Mouse (Mus musculus) heart, postnatal 0 days (tissue): ENCODE measurements at regions not wholly inside any gene's neighbourhood (a gene's known extent, or its start where the extent isn't known, plus 50 kb on each side); places are given as distances from the start of the nearest gene placed in this dataset.

Source experiments
- CTCF ChIP-seq: IDR thresholded peaks from 2 replicates; pipeline ENCODE4 v1.5.1; 2016; ENCODE audit warnings: antibody characterized with exemption, control low read depth, low read depth
- EP300 ChIP-seq: IDR thresholded peaks from 2 replicates; pipeline ENCODE4 v1.6.1; 2016; ENCODE audit warnings: antibody characterized with exemption, low read depth

DNA sequence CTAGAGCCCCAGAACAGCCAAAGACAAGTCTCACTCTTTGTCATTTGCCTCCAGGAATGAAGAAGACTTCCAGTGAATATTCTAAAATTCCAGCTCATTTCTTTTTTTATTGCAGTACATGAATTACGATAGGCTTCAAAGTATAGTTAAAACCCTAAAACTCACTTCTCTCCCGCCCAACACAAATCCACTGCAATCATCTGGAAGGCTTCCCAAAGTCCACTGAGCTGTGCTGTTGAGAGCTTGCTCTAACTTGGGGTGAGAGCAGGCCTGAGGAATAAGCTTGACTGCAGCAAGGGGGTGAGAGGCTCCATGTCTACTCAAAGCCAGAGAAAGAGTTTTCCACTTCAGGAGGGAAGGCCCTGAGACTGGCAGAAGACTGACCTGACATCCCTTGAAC, 466.5 kb downstream of the Insc start:
- no peak for TF ChIP-seq CTCF
- TF ChIP-seq EP300, result no peak
